Mouse (Mus musculus): ENCODE results near the gene Fam241a. TPM values are rescaled to one million over a fixed set of nuclear protein-coding genes. Genes with fewer than 3 reads are reported as not detected.
A peak's percentile ranks its signal among the peaks of the same experiment; 100 is the strongest.

Fam241a gene
- 1 to 10 TPM; 4.7 to 6.5 TPM for total RNA-seq (2021)
- long read RNA-seq, experiment 1, transcript Fam241a-202 (2 exons, 2,234 nt): major isoform, 11 of 12 reads
- long read RNA-seq, experiment 1, partial matches to known transcripts: 0 of 12 reads
- long read RNA-seq, experiment 1, other reads (novel, unspliced or antisense): 1 of 12 reads
- long read RNA-seq, experiment 2, transcript Fam241a-202 (2 exons, 2,234 nt): major isoform, 9 of 9 reads
- long read RNA-seq, experiment 2, partial matches to known transcripts: 0 of 9 reads
- long read RNA-seq, experiment 2, other reads (novel, unspliced or antisense): 0 of 9 reads

DNA sequence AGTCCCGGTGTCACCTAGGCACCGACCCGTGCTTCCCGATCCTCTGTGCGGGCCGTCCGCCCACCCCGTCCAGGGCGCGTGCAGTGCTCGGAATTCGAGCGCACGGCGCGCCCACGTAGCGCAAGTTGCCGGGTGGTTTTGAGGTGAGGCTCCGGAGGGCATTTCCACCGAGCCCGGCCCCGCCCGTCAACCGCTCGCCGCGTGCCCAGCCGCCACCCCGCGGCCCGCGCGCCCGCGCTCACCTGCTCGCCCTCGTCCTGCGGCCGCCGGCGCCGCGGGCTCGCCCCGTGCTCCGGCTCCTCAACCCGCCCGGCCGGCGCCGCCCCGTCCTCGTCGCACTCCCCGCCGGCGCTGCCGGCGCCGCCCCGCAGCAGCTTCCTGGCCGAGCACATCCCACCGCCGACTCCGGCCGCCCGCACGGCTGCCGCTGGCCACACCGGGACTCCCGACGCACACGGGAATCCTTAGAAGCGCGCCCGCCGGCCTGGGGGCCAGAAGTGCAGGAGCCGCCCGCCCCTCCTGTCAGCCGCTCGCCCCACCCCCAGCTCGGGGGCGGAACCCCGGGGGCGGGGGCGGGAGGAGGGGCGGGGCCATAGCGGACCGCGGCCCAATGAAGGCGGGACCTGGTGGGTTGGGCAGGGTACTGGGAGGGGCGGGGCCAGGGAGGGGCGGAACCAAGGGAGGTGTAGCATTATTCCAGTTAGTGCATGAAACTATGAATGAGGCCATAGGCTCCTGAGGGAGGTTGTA is at the start of gene Fam241a:
TSS of gene Fam241a (minus strand) at position 533 of the 750 bp plus-strand sequence.
- peak; percentile 62 to 81 for DNase-seq (ENCODE audit: low spot score in 2 of 2)

GRCm38 (mm10) chr3:127932453-127932852 is 36.3 kb upstream of the Fam241a start:
- no peak for DNase-seq (ENCODE audit: low spot score in 2 of 2)

- DNase-seq (ENCODE audit: low spot score in 2 of 2): no peak
These were observed 34.3 kb upstream of the Fam241a start for GRCm38 (mm10) chr3:127930326-127931012.

DNA sequence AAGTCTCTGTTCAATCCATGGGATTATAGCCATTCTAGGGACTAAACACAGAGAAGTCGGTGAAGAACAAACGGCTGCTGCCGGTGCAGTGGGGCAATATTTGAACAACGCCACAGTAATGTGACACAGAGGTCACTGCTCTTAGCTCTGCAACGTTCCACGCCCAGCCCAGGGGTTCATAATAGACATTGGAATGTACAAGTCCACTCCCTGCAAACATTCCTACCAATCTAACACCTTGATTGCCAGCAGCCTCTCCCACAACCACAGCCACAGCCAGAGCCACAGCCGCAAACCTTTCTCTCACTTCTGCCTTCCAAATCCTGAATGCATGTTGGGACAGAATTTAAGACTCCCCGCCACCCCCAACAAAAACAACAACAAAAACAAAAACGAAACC is 33.8 kb upstream of the Fam241a start:
- DNase-seq (ENCODE audit: low spot score in 2 of 2): no peak

DNA sequence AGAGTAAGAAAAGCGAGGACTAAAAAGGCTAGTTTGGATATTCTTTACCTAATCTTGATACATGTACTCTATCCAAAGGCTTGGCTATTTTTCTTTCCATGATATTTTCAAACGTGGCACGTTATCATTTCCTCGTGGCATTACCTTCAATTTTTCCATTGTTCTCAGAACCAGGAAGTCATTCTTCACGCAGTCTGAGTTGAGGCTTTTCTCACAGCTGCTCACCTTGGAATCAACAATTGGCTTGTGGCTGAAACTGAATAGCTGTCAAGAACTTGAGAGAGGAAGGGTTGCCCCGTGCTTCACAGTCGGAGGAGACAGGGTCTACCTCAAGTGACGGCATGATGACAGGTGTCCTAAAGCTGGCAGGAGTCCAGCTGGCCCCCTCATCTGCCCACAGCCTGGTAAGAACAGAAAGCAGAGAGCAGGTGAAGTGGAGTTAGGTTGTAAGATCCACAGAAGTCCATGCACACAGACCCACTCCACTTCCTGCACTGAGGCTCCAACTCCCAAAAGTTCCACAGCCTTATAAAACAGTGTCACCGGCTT is 30.6 kb upstream of the Fam241a start:
- no peak for DNase-seq (ENCODE audit: low spot score in 2 of 2)

DNA sequence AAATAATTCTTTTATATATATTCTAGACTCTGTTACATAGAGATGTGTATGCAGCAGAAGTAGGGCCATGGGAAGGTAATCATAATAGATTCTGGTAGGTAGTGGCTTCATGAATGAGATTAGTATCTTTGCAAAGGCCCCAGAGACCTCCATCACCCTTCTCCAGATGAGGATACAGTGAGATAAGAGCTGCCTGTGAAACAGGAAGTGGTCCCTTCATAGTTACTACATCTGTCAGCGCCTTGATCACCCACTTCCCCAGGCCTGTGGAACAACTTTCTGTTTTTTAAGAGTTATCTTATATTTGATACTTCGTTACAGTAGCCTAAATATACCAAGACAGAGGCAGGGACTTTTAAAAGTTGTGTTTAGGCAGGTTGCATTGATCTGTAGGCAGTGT is 28.3 kb upstream of the Fam241a start:
- DNase-seq (ENCODE audit: low spot score in 2 of 2): no peak

DNA sequence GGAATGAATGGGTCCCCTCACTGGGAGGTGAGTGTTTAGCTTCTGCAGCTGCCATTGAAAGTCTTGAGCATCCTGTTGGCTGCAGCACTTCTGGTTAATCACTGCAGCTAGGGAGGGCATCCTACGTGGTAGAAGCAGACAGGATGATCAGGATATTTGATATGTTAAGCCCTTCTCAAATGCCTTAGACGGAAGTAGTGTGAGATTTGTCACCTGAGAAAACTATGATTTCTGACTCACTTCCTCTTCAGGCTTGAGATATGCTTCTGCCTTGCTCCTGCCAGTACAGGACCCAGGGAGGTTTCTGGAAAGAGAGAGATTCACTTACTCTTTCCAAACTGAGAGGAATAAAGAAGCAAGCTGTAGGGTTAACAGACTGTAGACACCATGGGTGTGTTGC is 27.1 kb upstream of the Fam241a start:
- no peak for DNase-seq (ENCODE audit: low spot score in 2 of 2)

DNA sequence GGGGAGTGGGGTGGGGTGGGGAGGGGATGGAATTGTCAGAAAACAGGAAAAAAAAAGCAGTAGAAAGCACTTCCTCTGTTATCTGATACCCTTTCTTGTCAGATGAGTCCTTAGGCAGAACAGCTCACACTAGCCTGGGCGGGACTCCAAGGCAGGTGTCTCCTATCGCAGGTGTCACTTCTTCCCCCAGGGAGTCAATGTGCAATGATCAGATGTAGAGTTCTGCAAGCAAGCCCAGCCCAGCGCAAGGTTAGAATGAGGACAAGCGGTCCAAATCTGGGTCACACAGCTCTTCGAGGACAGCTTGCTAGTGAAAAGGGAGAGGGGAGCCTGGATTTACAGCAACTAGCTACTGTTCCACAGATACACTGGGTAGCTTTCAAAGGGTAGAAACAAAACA is 26.0 kb upstream of the Fam241a start:
- no peak for DNase-seq (ENCODE audit: low spot score in 2 of 2)

- DNase-seq (ENCODE audit: low spot score in 2 of 2): no peak
These were observed 22.0 kb upstream of the Fam241a start for GRCm38 (mm10) chr3:127917999-127918661.

GRCm38 (mm10) chr3:127917549-127917948 is 21.4 kb upstream of the Fam241a start:
- DNase-seq (ENCODE audit: low spot score in 2 of 2): no peak

- DNase-seq (ENCODE audit: low spot score in 2 of 2): no peak
These were observed 19.7 kb upstream of the Fam241a start for GRCm38 (mm10) chr3:127915656-127916334.

- DNase-seq (ENCODE audit: low spot score in 2 of 2): no peak
These were observed 18.0 kb upstream of the Fam241a start for GRCm38 (mm10) chr3:127913885-127914709.

DNA sequence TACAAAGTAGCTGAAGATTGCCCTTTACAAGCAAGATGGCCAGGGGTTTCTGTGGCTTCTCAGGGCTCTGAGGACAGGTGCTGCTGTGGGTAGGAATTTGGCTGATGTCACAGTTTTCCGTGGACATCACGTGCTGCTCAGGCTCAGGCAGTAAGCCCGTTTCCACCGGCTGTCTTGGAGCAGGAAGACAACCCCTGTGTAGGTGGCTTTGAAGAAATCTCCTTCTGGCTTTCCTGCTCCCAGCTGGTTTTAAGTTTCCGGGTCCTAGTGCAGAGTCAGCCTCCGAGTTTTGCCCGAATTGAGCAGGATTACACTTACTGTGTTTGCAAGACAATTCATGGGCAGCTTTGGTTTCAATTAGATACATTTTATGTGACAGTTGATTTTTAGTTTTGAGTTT is 13.8 kb upstream of the Fam241a start:
- DNase-seq (ENCODE audit: low spot score in 2 of 2): no peak

GRCm38 (mm10) chr3:127894981-127895779 is 944 bp downstream of the Fam241a start:
- DNase-seq (ENCODE audit: low spot score in 2 of 2): no peak

DNA sequence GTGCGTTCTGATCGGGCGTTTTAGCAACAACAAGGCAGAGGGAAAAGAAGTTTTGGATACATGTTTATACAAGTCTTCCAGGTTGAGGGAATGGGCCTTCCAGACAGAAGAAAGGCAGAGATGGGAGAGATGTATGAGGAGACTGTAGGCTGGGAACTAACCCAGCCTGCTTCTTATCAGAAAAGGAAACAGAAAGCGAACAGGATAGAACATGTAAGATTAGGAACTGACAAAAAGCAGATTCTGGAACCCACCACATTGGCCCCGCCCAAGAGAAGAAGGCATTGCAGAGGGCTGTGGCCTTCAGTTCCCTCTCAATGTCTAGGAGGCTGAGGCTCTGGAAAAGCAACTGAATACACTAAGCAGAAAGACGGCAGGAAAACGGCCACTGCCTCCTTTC is 2.2 kb downstream of the Fam241a start:
- no peak for DNase-seq (ENCODE audit: low spot score in 2 of 2)

DNA sequence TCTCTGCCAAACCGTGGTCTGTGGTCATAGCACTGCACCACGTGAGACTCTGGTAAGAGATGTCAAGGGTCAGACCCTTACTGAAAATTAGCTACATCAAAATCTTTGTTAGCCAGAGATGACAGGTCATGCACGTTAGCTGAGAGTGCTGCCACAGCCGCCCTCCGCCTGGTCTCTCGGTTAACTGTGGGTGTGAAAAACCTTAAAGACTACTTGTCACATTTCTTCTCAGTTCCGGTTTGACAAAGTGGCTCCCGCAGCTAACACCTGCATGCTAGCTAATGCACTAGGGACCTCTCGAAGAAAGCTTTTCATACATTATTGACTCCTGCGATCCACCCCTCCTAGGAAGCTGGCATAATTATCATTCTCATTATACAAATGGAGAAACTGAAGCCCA is 4.2 kb downstream of the Fam241a start:
- no peak for DNase-seq (ENCODE audit: low spot score in 2 of 2)

DNA sequence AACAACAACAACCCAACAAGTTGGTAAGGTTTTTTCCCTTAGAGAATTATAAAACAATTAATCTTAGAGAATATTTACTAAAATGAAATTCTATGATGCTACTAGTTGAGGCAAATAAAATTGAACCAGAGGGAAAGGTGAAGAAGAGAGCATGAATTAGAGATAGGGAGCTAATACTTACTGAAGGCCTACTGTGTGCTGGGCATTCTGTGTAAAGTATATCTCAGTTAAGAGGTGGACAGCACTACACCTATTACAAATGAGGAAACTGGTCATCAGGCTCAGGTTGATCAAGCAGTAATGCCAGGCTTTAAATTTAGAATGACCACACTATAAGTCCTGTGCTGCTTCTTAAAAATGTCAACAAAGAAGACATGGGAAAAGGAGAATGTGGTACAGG is 6.1 kb downstream of the Fam241a start:
- no peak for DNase-seq (ENCODE audit: low spot score in 2 of 2)

GRCm38 (mm10) chr3:127889570-127889969 is 6.6 kb downstream of the Fam241a start:
- DNase-seq (ENCODE audit: low spot score in 2 of 2): no peak

GRCm38 (mm10) chr3:127881684-127882083 is 14.4 kb downstream of the Fam241a start:
- DNase-seq (ENCODE audit: low spot score in 2 of 2): no peak
